Mouse (Mus musculus) kidney, adult 8-10 months (tissue): ENCODE results near the gene Ifna13.

Source experiments
- DNase-seq, 2 experiments: peaks; one replicate each; pipeline ENCODE4 v3.0.0; 2022

Ifna13 gene

GRCm38 (mm10) chr4:88644359-88644758, at the start of gene Ifna13:
Ifna13 (minus strand) TSS chr4:88644459.
- DNase-seq = no peak

- no peak for DNase-seq
Observed at GRCm38 (mm10) chr4:88693392-88693791, 49.1 kb upstream of the Ifna13 start.

GRCm38 (mm10) chr4:88692537-88692936, 48.3 kb upstream of the Ifna13 start:
- no peak for DNase-seq

DNA sequence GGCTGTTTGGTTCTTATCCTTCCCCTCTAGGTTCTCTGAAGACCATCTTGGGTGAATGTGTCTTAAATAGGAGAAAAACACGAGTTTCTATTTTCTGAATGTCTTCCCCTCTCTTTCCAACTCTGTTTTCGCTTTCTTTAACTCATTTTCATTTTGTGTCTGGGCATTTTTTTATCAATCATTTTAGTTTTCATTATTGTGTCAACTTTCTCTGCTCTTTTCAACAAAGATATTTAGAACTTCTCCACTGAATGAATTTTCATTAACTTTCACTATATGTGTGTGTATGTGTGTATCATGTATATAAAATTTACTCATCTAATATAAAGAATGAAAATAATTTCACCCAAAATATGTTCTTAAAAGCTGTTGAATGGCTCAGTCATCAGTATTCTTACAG, 47.0 kb upstream of the Ifna13 start, which contains the start of gene Ifnab:
TSS of gene Ifnab (minus strand) at position 101 of the 400 bp plus-strand sequence.
- no peak for DNase-seq

DNA sequence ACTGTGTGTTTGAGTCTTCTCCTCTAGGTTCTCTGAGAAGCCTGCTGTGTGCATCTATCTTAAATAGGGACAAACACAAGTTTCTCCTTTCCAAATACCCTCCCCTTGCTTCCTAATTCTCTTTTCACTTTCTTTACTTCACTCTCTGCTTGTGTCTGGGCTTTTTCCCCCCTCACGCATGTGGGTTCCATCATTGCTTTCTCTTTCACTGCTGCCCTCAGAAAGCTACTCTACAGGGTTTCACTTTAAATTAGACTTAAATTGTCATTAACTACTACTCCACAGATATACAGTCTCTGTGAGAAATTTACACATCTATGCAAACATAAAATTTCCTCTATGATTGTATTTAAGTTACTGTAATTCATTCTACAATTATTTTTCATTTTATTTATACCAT, 39.6 kb upstream of the Ifna13 start, which contains the start of gene Ifna2:
TSS of gene Ifna2 (minus strand) at position 101 of the 400 bp plus-strand sequence.
- no peak for DNase-seq

- no peak for DNase-seq
Observed at GRCm38 (mm10) chr4:88681353-88681752, 37.1 kb upstream of the Ifna13 start.

- DNase-seq = peak in 1 of 2 experiments; percentile 30
Observed at GRCm38 (mm10) chr4:88680362-88680761, 36.1 kb upstream of the Ifna13 start.

- no peak for DNase-seq
Observed at GRCm38 (mm10) chr4:88676824-88677223, 32.6 kb upstream of the Ifna13 start, which contains the start of gene Ifna16. Ifna16 (minus strand) TSS chr4:88676924.

DNA sequence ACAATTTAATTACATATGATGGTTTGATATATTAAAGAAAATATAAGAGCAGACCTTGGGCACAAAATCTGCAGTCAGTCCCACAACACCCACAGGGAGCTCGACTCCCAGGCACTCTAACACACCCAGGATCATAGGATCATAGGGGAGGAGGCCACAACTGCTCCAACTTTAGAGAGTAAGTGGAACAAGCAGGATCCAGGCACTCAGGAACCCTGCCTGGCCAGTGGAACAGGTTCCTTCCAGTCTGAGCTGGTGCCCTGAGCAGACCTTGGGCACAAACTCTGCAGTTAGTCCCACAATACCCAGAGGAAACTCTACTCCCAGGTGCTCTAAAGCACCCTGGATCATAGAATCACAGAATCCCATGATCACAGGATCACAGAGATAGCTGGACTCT, 11.2 kb upstream of the Ifna13 start:
- peak; percentile 7 to 24 for DNase-seq

DNA sequence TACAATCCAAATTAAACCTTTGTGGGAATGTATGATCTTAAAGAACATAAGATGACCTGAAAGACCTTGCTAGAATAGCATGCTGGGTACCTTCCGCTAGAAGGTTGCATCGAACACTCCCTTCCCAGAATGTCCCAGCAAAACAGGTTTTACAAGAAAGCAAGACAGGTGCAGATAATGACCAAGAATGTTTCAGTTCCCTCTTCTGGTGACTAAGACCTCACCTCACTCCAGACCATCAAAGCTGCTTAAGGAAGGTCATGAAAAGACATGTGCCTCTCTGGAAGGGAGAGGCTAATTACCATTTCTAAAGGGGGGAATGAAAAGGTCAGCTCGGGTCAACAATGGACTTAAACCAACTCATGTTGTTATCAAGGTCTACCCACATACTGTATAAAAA, 9.4 kb upstream of the Ifna13 start:
- no peak for DNase-seq

- no peak for DNase-seq
Observed at GRCm38 (mm10) chr4:88642526-88642925, 1.7 kb downstream of the Ifna13 start.

- DNase-seq = peak; percentile 77 to 92
Observed at GRCm38 (mm10) chr4:88641077-88641831, 3.0 kb downstream of the Ifna13 start.

- no peak for DNase-seq
Observed at GRCm38 (mm10) chr4:88640704-88641076, 3.6 kb downstream of the Ifna13 start.

DNA sequence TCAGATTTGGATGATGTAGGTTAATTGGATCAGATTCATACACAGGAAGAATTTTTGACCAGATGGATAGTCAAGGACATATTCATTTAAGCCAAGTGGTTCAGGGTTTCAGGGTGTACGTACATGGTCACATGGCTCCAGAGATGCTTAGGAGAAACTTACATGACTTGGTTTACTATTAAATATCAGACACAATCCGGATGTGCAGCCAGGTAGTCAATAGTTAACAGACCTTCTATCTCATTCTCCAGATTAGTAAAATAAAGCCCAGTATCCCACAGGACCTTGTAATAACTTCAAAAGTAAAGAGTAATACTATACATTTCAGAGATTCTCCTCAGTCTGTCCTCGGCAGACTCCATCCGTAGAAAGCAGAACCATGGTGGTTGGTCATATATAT, 9.9 kb downstream of the Ifna13 start, which contains the start of gene C87499:
TSS of gene C87499 (minus strand) at position 101 of the 400 bp plus-strand sequence.
- no peak for DNase-seq

GRCm38 (mm10) chr4:88603276-88603675, 41.0 kb downstream of the Ifna13 start, which contains the start of gene Ifna12:
Ifna12 (minus strand) TSS chr4:88603376.
- no peak for DNase-seq
